Mouse (Mus musculus) right cerebral cortex, adult 2 months (tissue): ENCODE measurements around the gene Zfp872.
"Not testable (repeated sequence)": the region's sequence is repeated elsewhere in the genome, so short reads cannot be mapped to it uniquely, and the experiment has no call there.

Source experiments
- DNase-seq, 2 experiments: peaks; one replicate each; pipeline ENCODE4 v3.0.0; 2021 to 2022; ENCODE audit warnings: low spot score in 2 of 2

Zfp872 gene

DNA sequence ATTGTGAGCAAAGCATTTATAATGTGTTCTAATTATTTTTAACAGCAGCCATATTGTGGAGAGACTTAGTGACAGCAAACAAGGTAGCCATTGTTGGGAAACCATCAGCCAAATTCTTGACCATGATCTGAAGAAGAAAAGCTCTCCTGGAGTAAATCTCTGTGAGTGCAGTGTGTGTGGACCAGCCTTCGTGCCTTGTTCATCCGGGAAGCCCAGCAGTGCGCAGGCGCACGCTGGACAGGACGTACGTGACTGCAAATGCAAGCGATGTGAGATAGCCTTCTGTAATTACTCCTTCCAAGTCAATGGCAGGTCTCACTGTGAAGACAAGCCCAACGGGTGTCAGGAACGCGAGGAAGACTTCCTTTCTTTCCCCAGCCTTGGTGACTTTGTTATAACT, 18.6 kb upstream of the Zfp872 start:
- no peak for DNase-seq

- DNase-seq, result no peak
These were observed 15.6 kb upstream of the Zfp872 start for GRCm38 (mm10) chr9:22172318-22172717.

DNA sequence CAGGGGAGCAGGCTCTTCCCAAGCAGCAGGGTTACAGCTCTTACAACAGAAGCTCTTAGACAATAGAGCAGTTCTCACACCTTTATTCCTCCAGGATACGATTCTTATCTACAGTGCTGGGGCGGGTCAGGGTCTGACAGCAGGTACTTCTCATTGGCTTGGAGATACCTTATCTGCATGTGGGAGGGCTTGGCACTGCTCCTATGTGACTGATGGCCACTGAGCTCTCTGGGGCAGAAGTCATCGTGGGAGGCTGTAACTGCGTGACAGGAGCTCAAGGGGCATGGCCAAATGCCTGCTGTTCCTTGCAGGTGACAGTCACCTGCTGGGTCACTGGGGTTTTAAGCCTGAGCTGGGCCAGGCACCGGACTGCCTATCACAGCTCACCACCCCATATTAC, 8.5 kb downstream of the Zfp872 start:
- no peak for DNase-seq

DNA sequence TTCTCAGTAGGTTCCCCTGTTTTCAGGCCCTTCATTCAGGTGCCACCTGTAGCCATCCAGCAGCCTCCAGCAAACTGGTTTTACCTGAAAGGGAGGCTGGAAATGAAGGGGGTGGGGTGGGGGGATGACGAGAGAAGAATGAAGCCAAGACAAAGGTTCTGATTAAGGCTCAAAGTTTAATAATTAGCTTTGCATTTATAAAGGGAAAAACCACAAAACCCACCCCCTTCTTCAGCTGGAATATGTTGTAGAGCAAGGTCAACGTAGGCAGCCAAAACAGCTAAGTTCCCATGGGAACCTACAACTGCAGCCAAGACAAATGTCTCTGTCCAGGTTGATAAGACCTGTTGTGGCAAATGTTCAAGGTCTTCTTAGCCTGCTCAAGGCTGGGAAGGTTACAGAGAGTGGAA, 25.9 kb downstream of the Zfp872 start:
- DNase-seq, result no peak

GRCm38 (mm10) chr9:22214549-22214948, 26.7 kb downstream of the Zfp872 start:
- no peak for DNase-seq

GRCm38 (mm10) chr9:22216705-22217104, 28.8 kb downstream of the Zfp872 start:
- no peak for DNase-seq

- no peak for DNase-seq
These were observed 30.1 kb downstream of the Zfp872 start for GRCm38 (mm10) chr9:22217858-22218493.

- no peak for DNase-seq
These were observed 36.2 kb downstream of the Zfp872 start for GRCm38 (mm10) chr9:22224066-22224465.

DNA sequence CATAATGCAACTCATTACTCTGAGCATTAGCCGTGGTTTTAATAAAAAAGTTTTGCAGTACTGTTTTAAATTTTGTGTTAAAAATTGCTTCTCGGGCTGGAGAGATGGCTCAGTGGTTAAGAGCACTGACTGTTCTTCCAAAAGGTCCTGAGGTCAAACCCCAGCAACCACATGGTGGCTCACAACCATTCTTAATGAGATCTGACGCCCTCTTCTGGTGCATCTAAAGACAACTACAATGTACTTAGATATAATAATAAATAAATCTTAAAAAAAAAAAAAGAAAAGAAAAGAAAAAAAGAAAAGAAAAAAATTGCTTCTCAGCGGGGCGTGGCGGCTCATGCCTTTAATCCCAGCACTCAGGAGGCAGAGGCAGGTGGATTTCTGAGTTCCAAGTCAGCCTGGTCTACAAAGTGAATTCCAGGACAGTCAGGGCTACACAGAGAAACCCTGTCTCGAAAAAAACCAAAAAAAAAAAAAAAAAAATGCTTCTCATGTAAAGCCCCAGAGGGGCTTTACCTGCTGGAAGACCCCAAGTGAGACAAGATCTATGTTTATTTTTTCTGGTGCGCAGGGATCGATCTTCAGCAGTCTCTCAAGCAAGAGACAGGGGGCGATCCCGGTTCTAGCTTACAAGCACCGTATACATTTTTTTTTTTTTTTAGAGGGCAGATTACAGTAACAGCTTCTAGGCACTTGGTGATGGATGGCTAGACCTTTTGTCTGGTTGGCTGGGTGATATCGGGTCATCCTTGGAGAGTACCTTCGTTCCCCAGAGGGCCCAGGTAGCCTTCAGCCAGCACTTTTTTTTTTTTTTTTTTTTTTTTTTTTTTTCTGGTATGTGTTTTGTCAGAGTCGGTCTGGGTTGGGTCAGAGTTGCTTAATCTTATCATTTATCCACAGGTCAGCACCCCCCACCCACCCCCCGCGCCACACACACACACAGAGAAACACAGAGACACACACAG, 36.9 kb downstream of the Zfp872 start:
- peak; percentile 12 to 24 for DNase-seq

DNA sequence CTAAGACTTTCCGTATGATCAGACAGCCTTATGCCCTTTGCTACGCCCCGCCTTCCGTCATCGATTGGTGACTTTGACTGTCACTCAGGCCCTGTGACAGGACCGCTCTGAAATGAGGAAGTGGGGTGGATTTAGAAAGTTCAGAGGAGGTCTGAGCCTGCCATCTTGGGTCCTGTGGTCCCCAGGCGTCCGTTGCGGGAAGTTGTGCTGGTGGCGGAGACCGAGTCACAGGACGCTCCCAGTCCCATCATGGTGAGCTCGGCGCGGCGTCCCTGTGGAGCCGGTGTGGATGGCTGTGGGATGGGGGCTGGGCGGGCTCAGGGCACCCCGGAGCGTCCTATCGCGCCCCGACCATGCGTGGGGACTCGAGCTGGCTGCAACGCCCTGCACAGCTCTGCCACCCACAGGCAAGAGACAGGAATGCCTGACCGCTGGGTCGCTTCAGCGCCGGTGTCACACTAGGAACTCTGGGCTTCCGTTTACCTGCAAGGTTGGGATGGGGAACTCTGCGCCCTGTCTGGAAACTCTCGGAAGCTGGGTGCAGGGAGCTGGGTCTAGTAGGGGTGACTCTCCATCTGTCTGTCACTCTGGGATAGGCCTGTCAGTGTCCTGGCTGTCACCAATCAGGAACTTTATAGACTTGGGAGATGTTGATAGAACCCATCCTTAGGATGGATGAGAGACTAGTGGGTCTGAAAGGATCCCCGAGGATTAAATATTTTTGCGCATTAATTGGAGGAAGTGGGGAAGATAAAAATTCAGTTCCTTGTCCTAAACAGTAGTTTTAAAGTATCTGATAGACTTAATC, 37.9 kb downstream of the Zfp872 start, which contains the start of gene Zfp809:
Gene Zfp809, plus strand, starts transcription at position 134 of the 808 bp plus-strand sequence.
- peak; percentile 100 for DNase-seq

- DNase-seq, result not testable (repeated sequence)
These were observed 38.4 kb downstream of the Zfp872 start for GRCm38 (mm10) chr9:22226389-22226673.

DNA sequence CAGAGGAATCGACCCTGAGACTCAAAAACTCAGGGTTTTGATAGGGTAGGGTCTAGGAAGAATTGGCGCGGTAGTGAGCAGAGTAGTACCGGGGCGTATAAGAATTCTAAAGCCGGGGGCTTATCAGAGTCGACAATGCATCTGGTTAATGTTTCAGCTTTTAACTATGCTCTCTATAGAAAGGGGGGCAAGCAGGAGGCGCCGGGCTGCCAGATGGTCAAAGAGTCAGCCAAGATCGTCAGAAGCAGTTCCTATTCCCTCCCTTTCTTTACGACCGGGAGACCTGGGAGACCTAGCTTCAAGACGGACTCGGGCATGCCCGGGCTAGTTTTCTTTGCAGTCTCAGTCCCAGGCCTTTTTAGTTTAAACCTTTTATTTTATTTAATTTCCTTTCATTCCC, 39.0 kb downstream of the Zfp872 start:
- DNase-seq, result no peak

- no peak for DNase-seq
These were observed 41.6 kb downstream of the Zfp872 start for GRCm38 (mm10) chr9:22229386-22230026.

DNA sequence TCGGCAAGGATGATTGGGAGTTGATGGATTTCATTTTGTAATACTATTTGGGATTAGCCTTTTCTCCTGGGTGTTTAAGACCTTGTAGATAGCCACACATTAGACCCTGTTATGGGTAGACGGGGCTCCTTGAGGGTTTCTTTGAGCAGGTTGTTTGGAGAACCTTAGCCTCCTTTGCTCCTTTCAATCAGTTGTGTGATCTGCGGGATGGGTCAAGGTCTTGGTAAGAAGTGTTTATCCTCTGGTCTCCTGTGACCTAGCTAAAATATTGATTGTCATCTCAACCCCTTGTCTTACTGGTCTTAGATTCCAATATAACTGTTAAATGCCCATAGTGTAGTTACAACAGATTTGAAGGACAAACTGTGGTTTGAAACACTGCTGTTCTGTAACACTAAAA, 42.2 kb downstream of the Zfp872 start:
- no peak for DNase-seq

- no peak for DNase-seq
These were observed 42.7 kb downstream of the Zfp872 start for GRCm38 (mm10) chr9:22230556-22230955.

DNA sequence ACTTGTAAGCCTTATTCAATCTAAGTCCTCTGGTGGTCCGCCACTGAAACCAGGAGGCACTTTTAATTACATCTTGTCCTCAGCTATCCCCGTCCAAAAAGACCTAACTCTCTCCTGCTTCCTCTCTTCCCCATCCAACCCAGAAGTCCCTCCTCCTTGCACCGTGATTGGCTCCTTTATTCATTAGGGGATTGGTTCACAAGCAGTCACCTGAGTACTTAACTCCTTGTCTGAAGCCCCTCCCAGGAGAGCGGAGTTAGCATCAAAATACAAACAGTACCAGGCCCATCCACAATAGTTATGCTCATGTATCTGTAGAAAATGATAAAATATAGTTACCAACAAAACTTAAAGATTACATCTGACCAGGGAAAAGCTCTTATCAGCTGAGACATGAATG, 52.1 kb downstream of the Zfp872 start:
- DNase-seq, result no peak

- DNase-seq, result no peak
These were observed 56.4 kb downstream of the Zfp872 start for GRCm38 (mm10) chr9:22244242-22244641.
